Mouse (Mus musculus): Measurements from ENCODE around the gene Clptm1. TPM values are rescaled to one million over a fixed set of nuclear protein-coding genes. Genes with fewer than 3 reads are reported as not detected.

Clptm1 gene
- total and polyA plus RNA-seq, 2 experiments from 2014 or later = 109 to 136 TPM

DNA sequence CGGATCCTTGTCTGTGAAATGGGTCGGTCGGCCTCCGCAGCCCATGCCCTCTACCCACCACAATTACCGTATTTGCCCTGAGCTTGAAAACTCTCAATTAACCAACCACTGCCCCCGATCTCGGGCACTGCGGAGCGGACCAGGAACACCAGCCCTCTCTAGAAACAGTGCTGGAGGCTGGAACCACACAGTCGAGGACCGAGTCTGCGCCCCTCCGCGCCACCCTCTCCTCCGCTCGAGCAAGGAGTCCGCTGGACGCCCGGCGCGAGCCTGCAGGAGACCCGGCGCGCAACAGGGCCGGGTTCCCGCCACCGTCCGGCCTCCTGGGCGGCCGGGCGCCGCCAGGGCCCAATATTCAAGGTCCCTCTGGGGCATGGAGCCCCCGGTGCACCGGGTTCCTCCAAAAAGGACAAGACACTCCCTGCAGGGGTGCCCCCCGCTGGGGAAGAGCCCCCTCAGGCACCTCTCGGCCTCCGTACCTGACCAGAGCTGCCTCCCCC, 328 bp downstream of the Clptm1 start:
- WGBS = under 1% methylated on average over 37 of the region's 37 CpGs
- TF ChIP-seq CTCF (IDR thresholded peaks at IDR 0.05; ENCODE audit: low read depth) = no peak
- peak overlapping the region; percentile 99 for H3K9ac ChIP-seq
- ATAC-seq (peak; percentile 23), DNase-seq (no peak)
- peak overlapping the region; percentile 79 for H3K4me2 ChIP-seq (ENCODE audit: low read depth)
- H3K27ac ChIP-seq (ENCODE audit: low read depth, low read length) = peak overlapping the region; percentile 76
- H3K4me1 ChIP-seq (ENCODE audit: insufficient read depth) = peaks cover 10% of the 10 kb centered on the region
- H3K36me3 ChIP-seq (ENCODE audit: insufficient read depth) = peaks cover 10% of the 10 kb centered on the region; the same call in 1 of the 2 replicates
- H3K9me3 ChIP-seq (ENCODE audit: low read length) = no peaks in the 10 kb centered on the region
- H3K27me3 ChIP-seq (ENCODE audit: insufficient read depth, low read length) = no peaks in the 10 kb centered on the region
- peak overlapping the region; percentile 100 for H3K4me3 ChIP-seq (ENCODE audit: low read depth, low read length)

DNA sequence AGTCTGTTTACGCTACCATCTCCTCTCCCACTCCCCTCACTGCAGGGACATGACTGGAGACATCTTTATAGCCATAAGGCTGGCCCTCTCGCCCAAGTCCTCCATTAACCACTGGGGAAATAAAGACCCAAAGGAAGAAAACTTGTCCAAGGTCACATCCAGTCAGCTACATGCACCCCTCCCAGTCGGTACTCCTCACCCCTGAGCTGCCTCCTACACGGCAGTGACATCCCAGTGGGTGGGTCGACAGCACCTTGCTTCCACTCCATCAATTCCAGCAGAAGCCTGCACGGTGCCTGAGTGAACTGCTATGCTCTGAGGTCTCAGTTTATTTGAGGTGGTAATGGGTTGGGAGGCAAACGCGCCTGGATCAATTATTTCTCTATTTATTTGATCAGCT, 893 bp downstream of the Clptm1 start:
- 18% methylated on average over 8 of the region's 8 CpGs for WGBS
- Histone ChIP-seq H3K4me2 (ENCODE audit: low read depth) (peak overlapping the region; percentile 79), H3K27ac (ENCODE audit: low read depth, low read length) (no peak overlapping the region; the same call in 1 of the 2 replicates), H3K4me1 (ENCODE audit: insufficient read depth) (peaks cover 10% of the 10 kb centered on the region), H3K27me3 (ENCODE audit: insufficient read depth, low read length) (no peaks in the 10 kb centered on the region), H3K4me3 (ENCODE audit: low read depth, low read length) (peak overlapping the region; percentile 100), H3K36me3 (ENCODE audit: insufficient read depth) (peaks cover 10% of the 10 kb centered on the region; the same call in 1 of the 2 replicates), H3K9me3 (ENCODE audit: low read length) (no peaks in the 10 kb centered on the region), H3K9ac (peak overlapping the region; percentile 99)
- no peak for ATAC-seq
- DNase-seq = no peak
- TF ChIP-seq CTCF (IDR thresholded peaks at IDR 0.05; ENCODE audit: low read depth) = no peak

DNA sequence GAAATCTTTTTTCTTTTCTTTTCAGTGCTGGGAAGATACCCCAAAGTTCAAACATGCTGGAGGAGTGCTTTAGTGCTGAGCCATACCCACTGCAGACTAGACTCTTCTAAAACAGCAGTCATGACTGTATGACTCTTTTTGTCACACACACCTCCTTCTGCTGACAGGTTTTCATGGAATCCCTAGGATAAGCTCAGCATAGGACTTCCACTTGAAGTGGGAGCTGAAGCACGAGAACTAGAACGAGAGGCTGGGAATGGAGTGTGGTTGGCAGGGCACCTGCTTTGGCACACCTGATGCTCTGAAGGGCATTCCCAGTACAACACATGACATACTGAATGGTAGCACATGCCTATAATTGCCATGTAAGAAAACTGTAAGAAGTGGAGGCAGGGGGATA, 12.2 kb downstream of the Clptm1 start:
- WGBS = 96% methylated on average over 2 of the region's 2 CpGs
- Histone ChIP-seq H3K9me3 (ENCODE audit: low read length) (no peaks in the 10 kb centered on the region), H3K4me1 (ENCODE audit: insufficient read depth) (no peaks in the 10 kb centered on the region), H3K4me2 (ENCODE audit: low read depth) (no peak overlapping the region), H3K9ac (no peak overlapping the region), H3K36me3 (ENCODE audit: insufficient read depth) (peaks cover 62% of the 10 kb centered on the region), H3K4me3 (ENCODE audit: low read depth, low read length) (no peak overlapping the region), H3K27ac (ENCODE audit: low read depth, low read length) (no peak overlapping the region), H3K27me3 (ENCODE audit: insufficient read depth, low read length) (no peaks in the 10 kb centered on the region)
- no peak for TF ChIP-seq CTCF (IDR thresholded peaks at IDR 0.05; ENCODE audit: low read depth)
- no peak for DNase-seq
- ATAC-seq = no peak

DNA sequence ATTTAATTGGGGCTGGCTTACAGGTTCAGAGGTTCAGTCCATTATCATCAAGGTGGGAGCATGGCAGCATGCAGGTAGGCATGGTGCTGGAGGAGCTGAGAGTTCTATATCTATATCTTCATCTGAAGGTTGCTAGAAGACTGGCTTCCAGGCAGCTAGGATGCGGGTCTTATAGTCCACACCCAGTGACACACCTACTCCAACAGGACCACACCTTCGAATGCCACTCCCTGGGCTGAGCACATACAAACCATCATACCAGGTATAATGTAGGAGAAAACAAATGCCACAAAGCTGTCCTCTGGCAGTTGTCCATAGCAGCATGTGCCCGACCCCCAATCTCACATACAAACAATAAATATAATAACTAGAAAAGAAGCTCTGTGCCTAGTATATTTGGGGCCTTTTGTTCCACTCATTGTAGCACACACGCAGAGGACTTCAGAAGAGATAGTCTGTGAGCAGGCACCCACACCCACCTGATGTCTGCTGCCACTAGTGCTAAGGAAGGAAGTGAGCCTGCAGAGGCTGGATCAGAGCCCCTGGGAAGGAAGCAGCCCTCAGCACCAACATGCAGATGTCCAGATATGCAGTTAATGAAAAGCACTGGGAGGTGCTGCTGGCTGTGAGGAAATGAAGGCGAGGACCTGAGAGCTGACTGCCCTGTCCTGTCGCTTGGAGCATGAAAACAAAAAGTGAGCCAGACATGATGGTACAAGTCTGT, 13.6 kb downstream of the Clptm1 start:
- ATAC-seq = no peak
- H3K9ac ChIP-seq = no peak overlapping the region
- WGBS = 93% methylated on average over 6 of the region's 6 CpGs
- H3K4me2 ChIP-seq (ENCODE audit: low read depth) = no peak overlapping the region
- H3K9me3 ChIP-seq (ENCODE audit: low read length) = no peaks in the 10 kb centered on the region
- no peak for TF ChIP-seq CTCF (IDR thresholded peaks at IDR 0.05; ENCODE audit: low read depth)
- H3K27ac ChIP-seq (ENCODE audit: low read depth, low read length) = no peak overlapping the region
- H3K4me3 ChIP-seq (ENCODE audit: low read depth, low read length) = no peak overlapping the region
- DNase-seq = no peak
- H3K36me3 ChIP-seq (ENCODE audit: insufficient read depth) = peaks cover 70% of the 10 kb centered on the region
- no peaks in the 10 kb centered on the region for H3K4me1 ChIP-seq (ENCODE audit: insufficient read depth)
- no peaks in the 10 kb centered on the region for H3K27me3 ChIP-seq (ENCODE audit: insufficient read depth, low read length)

DNA sequence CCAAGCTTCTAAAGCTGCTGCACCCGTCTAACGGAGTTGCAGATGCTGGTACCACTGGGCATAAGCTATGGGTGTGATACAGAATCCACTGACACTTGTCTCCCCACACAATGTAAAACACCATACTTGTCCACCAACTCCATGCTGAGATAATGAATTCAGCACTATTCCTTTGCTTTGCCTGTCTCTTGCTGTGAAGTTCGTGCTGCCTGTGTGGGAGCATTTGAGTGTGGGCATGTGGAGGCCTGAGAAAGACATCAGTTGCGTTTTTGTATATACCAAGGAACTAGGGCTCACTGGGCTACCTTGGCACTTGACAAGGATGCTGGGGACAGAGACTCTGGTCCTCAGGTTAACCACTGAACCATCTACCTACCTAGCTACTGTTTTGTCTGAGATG, 23.6 kb downstream of the Clptm1 start:
- Histone ChIP-seq H3K4me3 (ENCODE audit: low read depth, low read length) (no peak overlapping the region), H3K27me3 (ENCODE audit: insufficient read depth, low read length) (no peaks in the 10 kb centered on the region), H3K27ac (ENCODE audit: low read depth, low read length) (no peak overlapping the region), H3K4me1 (ENCODE audit: insufficient read depth) (no peaks in the 10 kb centered on the region), H3K9me3 (ENCODE audit: low read length) (no peaks in the 10 kb centered on the region), H3K9ac (no peak overlapping the region), H3K4me2 (ENCODE audit: low read depth) (no peak overlapping the region), H3K36me3 (ENCODE audit: insufficient read depth) (peaks cover 96% of the 10 kb centered on the region)
- 93% methylated on average over 4 of the region's 4 CpGs for whole genome bisulfite sequencing
- DNase-seq (no peak), ATAC-seq (no peak)
- no peak for TF ChIP-seq CTCF (IDR thresholded peaks at IDR 0.05; ENCODE audit: low read depth)

DNA sequence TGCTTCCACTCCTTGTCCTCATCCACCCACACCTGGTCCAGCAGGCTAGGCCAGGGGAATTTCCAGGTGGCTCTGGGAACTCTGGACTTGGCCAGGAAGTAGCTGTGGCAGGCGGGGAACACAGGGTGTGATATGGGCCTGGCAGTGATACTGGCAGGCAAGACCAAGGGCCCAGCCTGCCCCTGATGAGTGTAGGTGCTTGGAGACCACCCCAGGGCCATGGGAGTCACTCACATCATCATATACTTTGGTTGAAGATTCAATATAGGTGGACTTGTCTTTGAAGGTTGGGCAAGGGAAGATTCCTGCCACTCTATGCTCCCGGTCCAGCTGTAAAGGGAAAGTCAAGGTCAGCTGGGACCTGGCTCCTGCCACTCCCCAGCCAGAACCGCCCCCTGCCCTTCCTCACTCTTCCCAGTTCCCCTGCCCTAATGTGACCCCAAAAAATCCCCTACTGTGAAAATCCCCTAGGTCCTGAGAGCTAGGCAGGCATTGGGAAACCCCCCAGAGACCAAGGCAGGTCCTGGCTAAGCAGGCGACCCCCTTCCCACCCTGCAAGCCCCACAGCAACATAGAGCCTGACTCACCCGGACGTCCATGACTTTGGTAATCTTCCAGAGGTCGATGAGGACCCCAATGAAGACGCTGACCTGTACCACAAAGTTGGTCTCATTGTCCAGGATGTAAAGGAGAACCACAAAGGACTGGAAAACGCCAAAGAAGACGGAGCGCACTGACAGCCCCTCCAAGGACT, 29.6 kb downstream of the Clptm1 start:
- DNase-seq = no peak
- H3K4me2 ChIP-seq (ENCODE audit: low read depth) = no peak overlapping the region
- no peaks in the 10 kb centered on the region for H3K4me1 ChIP-seq (ENCODE audit: insufficient read depth)
- H3K36me3 ChIP-seq (ENCODE audit: insufficient read depth) = peaks cover 77% of the 10 kb centered on the region
- no peaks in the 10 kb centered on the region for H3K27me3 ChIP-seq (ENCODE audit: insufficient read depth, low read length)
- no peak for TF ChIP-seq CTCF (IDR thresholded peaks at IDR 0.05; ENCODE audit: low read depth)
- ATAC-seq = no peak
- no peak overlapping the region for H3K9ac ChIP-seq
- 92% methylated on average over 11 of the region's 11 CpGs for WGBS
- no peak overlapping the region for H3K4me3 ChIP-seq (ENCODE audit: low read depth, low read length)
- H3K27ac ChIP-seq (ENCODE audit: low read depth, low read length) = no peak overlapping the region
- H3K9me3 ChIP-seq (ENCODE audit: low read length) = no peaks in the 10 kb centered on the region

DNA sequence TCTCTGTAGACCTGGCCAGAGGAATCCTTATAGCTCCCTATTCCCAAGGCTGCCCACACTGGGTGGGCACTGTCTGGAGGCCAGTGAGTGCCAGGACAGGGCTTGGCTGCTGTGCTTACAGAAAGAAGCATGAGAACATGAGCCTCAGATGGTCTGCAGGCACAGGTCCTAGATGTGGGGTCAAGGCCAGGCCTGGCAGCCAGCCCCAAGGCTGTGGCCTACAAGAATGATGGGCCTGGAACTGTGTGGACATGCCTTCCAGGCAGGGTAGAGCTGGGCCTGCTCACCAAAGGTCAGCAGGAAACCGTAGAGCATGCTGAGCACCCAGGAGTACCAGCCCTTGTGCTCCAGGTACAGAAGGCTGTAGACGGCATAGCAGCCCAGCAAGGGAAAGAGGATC, 30.2 kb downstream of the Clptm1 start:
- no peak for ATAC-seq
- no peak overlapping the region for H3K27ac ChIP-seq (ENCODE audit: low read depth, low read length)
- peaks cover 72% of the 10 kb centered on the region for H3K36me3 ChIP-seq (ENCODE audit: insufficient read depth)
- H3K4me1 ChIP-seq (ENCODE audit: insufficient read depth) = no peaks in the 10 kb centered on the region
- H3K4me3 ChIP-seq (ENCODE audit: low read depth, low read length) = no peak overlapping the region
- no peaks in the 10 kb centered on the region for H3K9me3 ChIP-seq (ENCODE audit: low read length)
- DNase-seq = no peak
- no peak for TF ChIP-seq CTCF (IDR thresholded peaks at IDR 0.05; ENCODE audit: low read depth)
- no peak overlapping the region for H3K9ac ChIP-seq
- no peak overlapping the region for H3K4me2 ChIP-seq (ENCODE audit: low read depth)
- no peaks in the 10 kb centered on the region for H3K27me3 ChIP-seq (ENCODE audit: insufficient read depth, low read length)
- 100% methylated on average over 2 of the region's 2 CpGs for WGBS
